Mouse (Mus musculus): Measurements from ENCODE around the gene Adgrg3. TPM values are rescaled to one million over a fixed set of nuclear protein-coding genes. Genes with fewer than 3 reads are reported as not detected.
A peak's percentile ranks its signal among the peaks of the same experiment; 100 is the strongest.
"Not testable (repeated sequence)": the region's sequence is repeated elsewhere in the genome, so short reads cannot be mapped to it uniquely, and the experiment has no call there.

Adgrg3 gene
- total and polyA plus RNA-seq, 3 experiments, result 0.08 TPM; not detected in 2

- Histone ChIP-seq H3K27me3 (ENCODE audit: control insufficient read depth in 1 of 2, insufficient read depth in 2 of 2, low read length in 2 of 2) (peaks cover 0 to 3% of the 10 kb centered on the region in 2 experiments; a peak in 2 of 4 replicates), H3K4me1 (ENCODE audit: control insufficient read depth in 1 of 2, insufficient read depth in 2 of 2, low read length in 2 of 2) (no peaks in the 10 kb centered on the region)
Measured at GRCm38 (mm10) chr8:95024387-95024786, 6.9 kb downstream of the Adgrg3 start.

GRCm38 (mm10) chr8:95025421-95025820 is 7.9 kb downstream of the Adgrg3 start:
- no peaks in the 10 kb centered on the region for H3K36me3 ChIP-seq (ENCODE audit: control insufficient read depth in 1 of 2, insufficient read depth in 2 of 2, low read length in 2 of 2)
- H3K4me3 ChIP-seq (ENCODE audit: control insufficient read depth in 1 of 2, insufficient read depth in 1 of 2, low read depth in 2 of 2, low read length in 2 of 2), result no peak overlapping the region
- no peak overlapping the region for H3K9ac ChIP-seq (ENCODE audit: control insufficient read depth, low read depth, low read length, poor library complexity, severe bottlenecking)
- DNase-seq (ENCODE audit: low read depth, low spot score), result peak; percentile 63
- no peaks in the 10 kb centered on the region for H3K4me1 ChIP-seq (ENCODE audit: control insufficient read depth in 1 of 2, insufficient read depth in 2 of 2, low read length in 2 of 2)
- TF ChIP-seq CTCF (IDR thresholded peaks at IDR 0.05 in 2 of 3, conservative IDR thresholded peaks at IDR 0.05 in 1 of 3; ENCODE audit: control insufficient read depth in 1 of 3, insufficient read depth in 1 of 3, low read depth in 2 of 3, low read length in 3 of 3, poor library complexity in 1 of 3, severe bottlenecking in 1 of 3), result peak; percentile 73 to 74 (median 73)
- TF ChIP-seq GATA1 (IDR thresholded peaks at IDR 0.05; ENCODE audit: low read depth, low read length), result no peak
- peak; percentile 78 for TF ChIP-seq RAD21 (IDR thresholded peaks at IDR 0.05; ENCODE audit: low read depth, low read length)
- peak; percentile 60 for TF ChIP-seq ZC3H11A (IDR thresholded peaks at IDR 0.05; ENCODE audit: low read depth, low read length)
- TF ChIP-seq UBTF (IDR thresholded peaks at IDR 0.05; ENCODE audit: borderline replicate concordance, insufficient read depth, low read depth, low read length), result no peak
- TF ChIP-seq SMC3 (IDR thresholded peaks at IDR 0.05; ENCODE audit: low read depth, low read length), result peak; percentile 64
- TF ChIP-seq USF2 (IDR thresholded peaks at IDR 0.05; ENCODE audit: borderline replicate concordance in 1 of 2, insufficient read depth in 1 of 2, low read depth in 1 of 2, low read length in 2 of 2), result no peak
- H3K27me3 ChIP-seq (ENCODE audit: control insufficient read depth in 1 of 2, insufficient read depth in 2 of 2, low read length in 2 of 2), result peaks cover 0 to 3% of the 10 kb centered on the region in 2 experiments; a peak in 2 of 4 replicates
- H3K9me3 ChIP-seq (replicated peaks; ENCODE audit: insufficient read depth, low read length), result no peaks in the 10 kb centered on the region
- no peaks in the 10 kb centered on the region for H3K79me2 ChIP-seq (ENCODE audit: control insufficient read depth, insufficient read depth, low read length, poor library complexity)
- no peak overlapping the region for H3K27ac ChIP-seq (ENCODE audit: control insufficient read depth, low read depth, low read length)

More at GRCm38 (mm10) chr8:95024387-95024786, 6.9 kb downstream of the Adgrg3 start:
- no peak for DNase-seq (ENCODE audit: low read depth, low spot score)
- Histone ChIP-seq H3K36me3 (ENCODE audit: control insufficient read depth in 1 of 2, insufficient read depth in 2 of 2, low read length in 2 of 2) (no peaks in the 10 kb centered on the region), H3K4me3 (ENCODE audit: control insufficient read depth in 1 of 2, insufficient read depth in 1 of 2, low read depth in 2 of 2, low read length in 2 of 2) (no peak overlapping the region), H3K9me3 (replicated peaks; ENCODE audit: insufficient read depth, low read length) (no peaks in the 10 kb centered on the region), H3K27ac (ENCODE audit: control insufficient read depth, low read depth, low read length) (no peak overlapping the region), H3K79me2 (ENCODE audit: control insufficient read depth, insufficient read depth, low read length, poor library complexity) (no peaks in the 10 kb centered on the region), H3K9ac (ENCODE audit: control insufficient read depth, low read depth, low read length, poor library complexity, severe bottlenecking) (no peak overlapping the region)
- TF ChIP-seq CHD1 (IDR thresholded peaks at IDR 0.05; ENCODE audit: low read depth, low read length), result no peak
- no peak for TF ChIP-seq POLR2A (IDR thresholded peaks at IDR 0.05; ENCODE audit: control insufficient read depth in 1 of 2, insufficient read depth in 1 of 2, low read depth in 1 of 2, low read length in 2 of 2, poor library complexity in 1 of 2)
- TF ChIP-seq MEF2A (IDR thresholded peaks at IDR 0.05; ENCODE audit: extremely low read depth, insufficient replicate concordance, low read depth, low read length, poor library complexity, severe bottlenecking), result no peak
- TF ChIP-seq CTCF (IDR thresholded peaks at IDR 0.05 in 2 of 3, conservative IDR thresholded peaks at IDR 0.05 in 1 of 3; ENCODE audit: control insufficient read depth in 1 of 3, insufficient read depth in 1 of 3, low read depth in 2 of 3, low read length in 3 of 3, poor library complexity in 1 of 3, severe bottlenecking in 1 of 3), result no peak
- TF ChIP-seq USF2 (IDR thresholded peaks at IDR 0.05; ENCODE audit: borderline replicate concordance in 1 of 2, insufficient read depth in 1 of 2, low read depth in 1 of 2, low read length in 2 of 2), result no peak
- no peak for TF ChIP-seq ETS1 (IDR thresholded peaks at IDR 0.05; ENCODE audit: low read depth, low read length)
- TF ChIP-seq JUND (IDR thresholded peaks at IDR 0.05; ENCODE audit: low read depth, low read length), result no peak
- no peak for TF ChIP-seq ZKSCAN1 (IDR thresholded peaks at IDR 0.05; ENCODE audit: low read depth, low read length)
- TF ChIP-seq SMC3 (IDR thresholded peaks at IDR 0.05; ENCODE audit: low read depth, low read length), result no peak

DNA sequence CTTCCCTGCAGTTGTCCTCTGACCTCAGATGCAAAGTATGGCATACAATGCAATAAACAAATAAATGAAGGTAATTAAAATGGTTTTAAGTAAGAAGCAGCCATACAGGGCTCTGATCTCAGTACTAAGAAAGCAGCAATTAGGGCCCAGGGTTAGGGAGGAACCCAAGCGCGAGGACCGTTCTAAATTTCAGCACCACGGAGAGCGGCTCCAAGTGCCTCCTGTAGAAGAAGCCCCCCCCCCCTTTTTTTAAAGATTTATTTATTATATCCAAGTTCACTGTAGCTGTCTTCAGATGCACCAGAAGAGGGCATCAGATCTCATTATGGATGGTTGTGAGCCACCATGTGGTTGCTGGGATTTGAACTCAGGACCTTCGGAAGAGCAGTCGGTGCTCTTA is 10.9 kb downstream of the Adgrg3 start:
- peak; percentile 65 for DNase-seq (ENCODE audit: low read depth, low spot score)
- not testable (repeated sequence) for H3K4me3 ChIP-seq (ENCODE audit: control insufficient read depth in 1 of 2, insufficient read depth in 1 of 2, low read depth in 2 of 2, low read length in 2 of 2)

More for the DNA sequence above, 10.9 kb downstream of the Adgrg3 start:
- not testable (repeated sequence) for H3K9ac ChIP-seq (ENCODE audit: control insufficient read depth, low read depth, low read length, poor library complexity, severe bottlenecking); H3K36me3 ChIP-seq (ENCODE audit: control insufficient read depth in 1 of 2, insufficient read depth in 2 of 2, low read length in 2 of 2); H3K79me2 ChIP-seq (ENCODE audit: control insufficient read depth, insufficient read depth, low read length, poor library complexity); H3K27ac ChIP-seq (ENCODE audit: control insufficient read depth, low read depth, low read length); H3K27me3 ChIP-seq (ENCODE audit: control insufficient read depth in 1 of 2, insufficient read depth in 2 of 2, low read length in 2 of 2); H3K4me1 ChIP-seq (ENCODE audit: control insufficient read depth in 1 of 2, insufficient read depth in 2 of 2, low read length in 2 of 2); H3K9me3 ChIP-seq (replicated peaks; ENCODE audit: insufficient read depth, low read length)
